Mouse (Mus musculus) erythroblast, embryonic 14.5 days (primary cell): ENCODE measurements around the gene Rem1. TPM values are rescaled to one million over a fixed set of nuclear protein-coding genes. Genes with fewer than 3 reads are reported as not detected.

Source experiments
- H3K27me3 ChIP-seq: 2 replicates; pipeline ENCODE4 v1.6.1; 2012; ENCODE audit warnings: inconsistent platforms; ENCODE audit not compliant: control insufficient read depth
- H3K36me3 ChIP-seq: 2 replicates; pipeline ENCODE4 v1.6.1; 2012; ENCODE audit warnings: mild to moderate bottlenecking, inconsistent platforms; ENCODE audit not compliant: control insufficient read depth
- H3K4me1 ChIP-seq: 2 replicates; pipeline ENCODE4 v1.6.1; 2012; ENCODE audit warnings: inconsistent platforms; ENCODE audit not compliant: control insufficient read depth
- H3K4me3 ChIP-seq: replicated peaks from 2 replicates; pipeline ENCODE3; 2012; ENCODE audit warnings: moderate library complexity, mild to moderate bottlenecking, inconsistent platforms
- H3K9me3 ChIP-seq: 2 replicates; pipeline ENCODE4 v1.6.1; 2012; ENCODE audit warnings: low read length, inconsistent platforms, mixed read lengths; ENCODE audit not compliant: control insufficient read depth
- GATA1 ChIP-seq: IDR thresholded peaks from 2 replicates; pipeline ENCODE4 v1.6.1; 2012; ENCODE audit warnings: low read length, inconsistent platforms, mixed read lengths
- TAL1 ChIP-seq: IDR thresholded peaks from 3 replicates; pipeline ENCODE4 v1.6.1; 2012; ENCODE audit warnings: low read length, inconsistent platforms, mixed read lengths
- polyA plus RNA-seq: library from polyadenylated mRNA; stranded (reverse); fragments of >175 nt; gene quantifications from 2 replicates; pipeline ENCODE4 v1.2.3, GENCODE M21; 2012

The Rem1 gene
- polyA plus RNA-seq, 1 experiment, result not detected

GRCm38 (mm10) chr2:152669639-152670484, 43.1 kb downstream of the Rem1 start:
- Histone ChIP-seq H3K27me3 (peaks cover 2% of the 10 kb centered on the region; the same call in 1 of the 2 replicates), H3K36me3 (peaks cover 22% of the 10 kb centered on the region), H3K9me3 (no peaks in the 10 kb centered on the region), H3K4me1 (peaks cover 39% of the 10 kb centered on the region), H3K4me3 (peak overlapping the region; percentile 85)
- TF ChIP-seq TAL1 (no peak), GATA1 (no peak)

- H3K4me1 ChIP-seq, result peaks cover 39% of the 10 kb centered on the region
- H3K27me3 ChIP-seq, result no peaks in the 10 kb centered on the region
- TF ChIP-seq TAL1 (no peak), GATA1 (no peak)
- peaks cover 34% of the 10 kb centered on the region for H3K36me3 ChIP-seq
- no peaks in the 10 kb centered on the region for H3K9me3 ChIP-seq
- H3K4me3 ChIP-seq, result peak overlapping the region; percentile 85
Observed at GRCm38 (mm10) chr2:152670983-152671641, 44.4 kb downstream of the Rem1 start.

- peaks cover 39% of the 10 kb centered on the region for H3K4me1 ChIP-seq
- TF ChIP-seq TAL1, result no peak
- TF ChIP-seq GATA1, result no peak
- peaks cover 39% of the 10 kb centered on the region for H3K36me3 ChIP-seq
Observed at GRCm38 (mm10) chr2:152671642-152671999, 44.9 kb downstream of the Rem1 start.

GRCm38 (mm10) chr2:152672166-152672565, 45.4 kb downstream of the Rem1 start:
- peaks cover 39% of the 10 kb centered on the region for H3K4me1 ChIP-seq
- H3K27me3 ChIP-seq, result no peaks in the 10 kb centered on the region
- H3K36me3 ChIP-seq, result peaks cover 43% of the 10 kb centered on the region
- H3K9me3 ChIP-seq, result no peaks in the 10 kb centered on the region
- TF ChIP-seq GATA1 (no peak), TAL1 (no peak)
- no peak overlapping the region for H3K4me3 ChIP-seq

More at GRCm38 (mm10) chr2:152671642-152671999, 44.9 kb downstream of the Rem1 start:
- Histone ChIP-seq H3K27me3 (no peaks in the 10 kb centered on the region), H3K9me3 (no peaks in the 10 kb centered on the region), H3K4me3 (no peak overlapping the region)

GRCm38 (mm10) chr2:152674148-152674547, 47.4 kb downstream of the Rem1 start:
- H3K27me3 ChIP-seq, result no peaks in the 10 kb centered on the region
- peaks cover 62% of the 10 kb centered on the region for H3K36me3 ChIP-seq
- no peaks in the 10 kb centered on the region for H3K9me3 ChIP-seq
- peaks cover 37% of the 10 kb centered on the region for H3K4me1 ChIP-seq
- no peak overlapping the region for H3K4me3 ChIP-seq
- TF ChIP-seq TAL1, result no peak
- no peak for TF ChIP-seq GATA1

- no peaks in the 10 kb centered on the region for H3K27me3 ChIP-seq
- peaks cover 26% of the 10 kb centered on the region for H3K4me1 ChIP-seq
- no peak for TF ChIP-seq GATA1
- TF ChIP-seq TAL1, result no peak
- H3K9me3 ChIP-seq, result no peaks in the 10 kb centered on the region
- H3K36me3 ChIP-seq, result peaks cover 74% of the 10 kb centered on the region
- no peak overlapping the region for H3K4me3 ChIP-seq
Observed at GRCm38 (mm10) chr2:152675252-152675791, 48.6 kb downstream of the Rem1 start.

GRCm38 (mm10) chr2:152678302-152678701, 51.6 kb downstream of the Rem1 start:
- Histone ChIP-seq H3K27me3 (no peaks in the 10 kb centered on the region), H3K4me3 (no peak overlapping the region), H3K9me3 (no peaks in the 10 kb centered on the region), H3K36me3 (peaks cover 87% of the 10 kb centered on the region), H3K4me1 (peaks cover 2% of the 10 kb centered on the region)
- TF ChIP-seq TAL1 (no peak), GATA1 (no peak)

GRCm38 (mm10) chr2:152678925-152679324, 52.2 kb downstream of the Rem1 start:
- peaks cover 2% of the 10 kb centered on the region for H3K4me1 ChIP-seq
- no peak overlapping the region for H3K4me3 ChIP-seq
- H3K36me3 ChIP-seq, result peaks cover 93% of the 10 kb centered on the region
- TF ChIP-seq TAL1 (no peak), GATA1 (no peak)
- no peaks in the 10 kb centered on the region for H3K27me3 ChIP-seq
- H3K9me3 ChIP-seq, result no peaks in the 10 kb centered on the region
